Mouse (Mus musculus) erythroblast, embryonic 14.5 days (primary cell): Measurements from ENCODE around the gene Mark1.

Experiments
- GATA1 ChIP-seq: IDR thresholded peaks from 2 replicates; pipeline ENCODE4 v1.6.1; 2012; ENCODE audit warnings: low read length, inconsistent platforms, mixed read lengths
- TAL1 ChIP-seq: IDR thresholded peaks from 3 replicates; pipeline ENCODE4 v1.6.1; 2012; ENCODE audit warnings: low read length, inconsistent platforms, mixed read lengths

DNA sequence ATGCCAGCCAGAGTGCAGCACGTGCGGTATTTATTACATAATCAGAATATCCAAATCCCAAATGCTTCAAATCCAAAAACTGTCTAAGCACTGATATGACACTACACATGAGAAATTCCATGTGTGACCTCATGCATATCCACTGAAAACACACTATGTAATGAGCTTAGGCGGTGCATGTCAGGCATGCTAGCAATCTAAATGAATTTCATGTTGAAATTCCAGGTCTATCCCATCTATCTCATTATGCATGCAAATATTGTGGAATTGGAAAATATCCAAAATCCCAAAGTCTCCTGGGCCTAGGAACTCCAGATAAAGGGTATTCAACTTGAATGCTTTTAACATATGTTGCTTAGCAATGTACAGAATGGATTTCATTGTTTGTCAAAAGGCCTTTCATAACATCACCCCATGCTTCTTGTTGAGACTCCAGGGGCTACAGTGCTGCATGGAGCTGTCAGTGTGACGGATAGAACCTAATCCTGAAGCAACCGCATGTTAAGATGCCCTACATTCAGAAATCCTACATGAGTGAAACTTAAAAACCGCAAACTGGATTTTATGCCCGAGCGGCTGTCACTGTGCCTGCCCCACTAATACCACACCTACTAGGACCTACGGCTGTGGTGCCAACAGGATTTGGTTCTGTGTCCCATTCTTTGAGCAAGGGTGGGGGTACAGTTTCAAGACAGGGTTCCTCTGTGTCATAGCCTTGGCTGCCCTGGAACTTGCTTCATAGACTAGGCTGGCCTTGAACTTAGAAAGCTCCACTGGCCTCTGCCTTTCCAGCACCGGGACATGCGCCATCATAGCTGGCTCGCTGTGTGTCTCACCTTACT lies 93.2 kb downstream of the Mark1 start:
- TF ChIP-seq GATA1 (no peak), TAL1 (no peak)
